In genomic region chr9:90115308-90115700, GRCm38 (mm10) we compare ENCODE assay signal across 8 mouse cellular contexts. TPM values are rescaled to one million over a fixed set of nuclear protein-coding genes. Genes with fewer than 3 reads are reported as not detected.
A peak's percentile ranks its signal among the peaks of the same experiment; 100 is the strongest.
DNase-seq lines count a peak whose midpoint lies in the region; ATAC-seq and TF ChIP-seq lines count a peak whose summit lies in the region.

No protein-coding gene starts in this region.

- H3K27ac ChIP-seq in left cerebral cortex, adult 2 months: peak overlapping the region; percentile 100
- H3K27ac ChIP-seq in embryonic facial prominence, embryonic 15.5 days (replicated peaks): no peak overlapping the region
- no peak overlapping the region for H3K27ac ChIP-seq in intestine, postnatal 0 days (ENCODE audit: low read depth, low read length)
- 0 out of 2 replicates have a peak overlapping the region, but pooled peaks have one; percentile 99 for H3K27ac ChIP-seq in neural tube, embryonic 13.5 days (replicated peaks)

- intact Hi-C loops in left cerebral cortex, adult 2 months (cut with DNase I): no loop called here

- H3K9me3 ChIP-seq in embryonic facial prominence, embryonic 15.5 days (replicated peaks): no peaks in the 10 kb centered on the region
- H3K9me3 ChIP-seq in intestine, postnatal 0 days (ENCODE audit: control insufficient read depth): no peaks in the 10 kb centered on the region
- no peaks in the 10 kb centered on the region for H3K9me3 ChIP-seq in neural tube, embryonic 13.5 days

- peak overlapping the region; percentile 73 for H3K4me2 ChIP-seq in embryonic facial prominence, embryonic 15.5 days (replicated peaks)
- peak overlapping the region; percentile 78 for H3K4me2 ChIP-seq in intestine, postnatal 0 days (replicated peaks; ENCODE audit: low read depth)
- peak overlapping the region; percentile 61 for H3K4me2 ChIP-seq in neural tube, embryonic 13.5 days

- H3K27me3 ChIP-seq in embryonic facial prominence, embryonic 15.5 days: no peaks in the 10 kb centered on the region; the same call in 1 of the 2 replicates
- H3K27me3 ChIP-seq in intestine, postnatal 0 days (replicated peaks; ENCODE audit: control insufficient read depth, insufficient read depth, low read length): no peaks in the 10 kb centered on the region
- no peaks in the 10 kb centered on the region; the same call in 1 of the 2 replicates for H3K27me3 ChIP-seq in neural tube, embryonic 13.5 days

- H3K36me3 ChIP-seq in embryonic facial prominence, embryonic 15.5 days: no peaks in the 10 kb centered on the region
- H3K36me3 ChIP-seq in intestine, postnatal 0 days (ENCODE audit: control insufficient read depth, insufficient read depth): no peaks in the 10 kb centered on the region
- H3K36me3 ChIP-seq in neural tube, embryonic 13.5 days: no peaks in the 10 kb centered on the region

- peaks cover 19% of the 10 kb centered on the region for H3K4me1 ChIP-seq in embryonic facial prominence, embryonic 15.5 days
- H3K4me1 ChIP-seq in intestine, postnatal 0 days (replicated peaks; ENCODE audit: control insufficient read depth, insufficient read depth, low read length): no peaks in the 10 kb centered on the region
- H3K4me1 ChIP-seq in neural tube, embryonic 13.5 days (replicated peaks): peaks cover 33% of the 10 kb centered on the region

- ATAC-seq in embryonic facial prominence, embryonic 15.5 days (ENCODE audit: insufficient number of reproducible peaks, low FRiP score, low TSS enrichment, low read depth): no peak
- ATAC-seq in intestine, postnatal 0 days: no peak
- ATAC-seq in neural tube, embryonic 13.5 days (ENCODE audit: low read depth): no peak

- H3K4me3 ChIP-seq in left cerebral cortex, adult 2 months: peak overlapping the region; percentile 98
- peak overlapping the region; percentile 86 for H3K4me3 ChIP-seq in embryonic facial prominence, embryonic 15.5 days (replicated peaks)
- H3K4me3 ChIP-seq in intestine, postnatal 0 days (ENCODE audit: low read depth, low read length): peak overlapping the region; percentile 99; the same call in 1 of the 2 replicates
- H3K4me3 ChIP-seq in neural tube, embryonic 13.5 days: peak overlapping the region; percentile 92

- no peak overlapping the region for H3K9ac ChIP-seq in embryonic facial prominence, embryonic 15.5 days
- H3K9ac ChIP-seq in intestine, postnatal 0 days (ENCODE audit: low read depth, low read length): no peak overlapping the region
- H3K9ac ChIP-seq in neural tube, embryonic 13.5 days: peak overlapping the region; percentile 74

- DNase-seq in left cerebral cortex, adult 2 months (ENCODE audit: extremely low spot score in 1 of 2, low spot score in 2 of 2): no peak
- DNase-seq in left cerebral cortex, adult 11 months (ENCODE audit: low spot score): no peak
- no peak for DNase-seq in cerebellum, postnatal 10 days
- no peak for DNase-seq in urinary bladder, postnatal 25 days (ENCODE audit: low spot score)
- DNase-seq in urinary bladder, adult 18-20 months (ENCODE audit: low spot score in 2 of 2): no peak

- no peak for TF ChIP-seq CTCF in left cerebral cortex, adult 2 months (IDR thresholded peaks at IDR 0.05)
- TF ChIP-seq CTCF in intestine, postnatal 0 days (IDR thresholded peaks at IDR 0.05; ENCODE audit: low read depth): no peak

RNA-seq across cellular contexts. Expression of gene Morf4l1, which starts 0.7 kb away (rescaled TPM):
- 100 to 1,000 TPM; 422 to 465 TPM for total RNA-seq in left cerebral cortex, adult 2 months (2021)
- 429 and 455 TPM in 2 replicates for polyA plus RNA-seq in embryonic facial prominence, embryonic 15.5 days (2015; fragmentation: Nextera tagmentation; extraction: Ambion mirVana)
- polyA plus RNA-seq in intestine, postnatal 0 days (2015; fragmentation: Nextera tagmentation; extraction: Ambion mirVana): 215 and 227 TPM in 2 replicates
- 519 and 526 TPM in 2 replicates for polyA plus RNA-seq in neural tube, embryonic 13.5 days (2015; fragmentation: Nextera tagmentation; extraction: Ambion mirVana)

RNA-seq across cellular contexts. Expression of gene Adamts7, which starts 47.6 kb away (rescaled TPM):
- under 1 TPM; 0.29 to 0.63 TPM for total RNA-seq in left cerebral cortex, adult 2 months (2021)
- 14.7 and 15.6 TPM in 2 replicates for polyA plus RNA-seq in embryonic facial prominence, embryonic 15.5 days (2015; fragmentation: Nextera tagmentation; extraction: Ambion mirVana)
- 2.5 TPM in 2 replicates for polyA plus RNA-seq in intestine, postnatal 0 days (2015; fragmentation: Nextera tagmentation; extraction: Ambion mirVana)
- polyA plus RNA-seq in neural tube, embryonic 13.5 days (2015; fragmentation: Nextera tagmentation; extraction: Ambion mirVana): 11.2 and 13.2 TPM in 2 replicates

Comparison
In these comparisons a context has a peak if more than half of its experiments do, and no peak if none do; other contexts are left out.
1. H3K27ac ChIP-seq: peak in left cerebral cortex, adult 2 months (single experiment) and neural tube, embryonic 13.5 days (single experiment); none in embryonic facial prominence, embryonic 15.5 days (single experiment) and intestine, postnatal 0 days (single experiment).
2. Peak in every context shown above with its lines, with median percentiles within 50 percentile points of each other: H3K4me3 ChIP-seq and H3K4me2 ChIP-seq.